Comparison of ENCODE assay signal across 8 mouse cellular contexts in genomic region chr1:86582451-86583096, GRCm38 (mm10). TPM values are rescaled to one million over a fixed set of nuclear protein-coding genes. Genes with fewer than 3 reads are reported as not detected.
DNase-seq lines count a peak whose midpoint lies in the region; ATAC-seq lines count a peak whose summit lies in the region.

TSS of gene Pde6d (minus strand) at chr1:86582629.
TSS of gene Cops7b (plus strand) at chr1:86582904.

- peak within 1 kb of the TSS; percentile 89 for H3K4me3 ChIP-seq in forebrain, embryonic 14.5 days (ENCODE audit: low read depth, low read length)
- H3K4me3 ChIP-seq in neural tube, embryonic 15.5 days (replicated peaks), result peak within 1 kb of the TSS; percentile 72

- H3K27ac ChIP-seq in forebrain, embryonic 14.5 days (ENCODE audit: low read depth, low read length), result peak within 1 kb of the TSS; percentile 65
- peak within 1 kb of the TSS; percentile 82 for H3K27ac ChIP-seq in neural tube, embryonic 15.5 days (replicated peaks)

- H3K36me3 ChIP-seq in forebrain, embryonic 14.5 days (ENCODE audit: control insufficient read depth, insufficient read depth, low read length), result no peaks in the 10 kb centered on the region
- no peaks in the 10 kb centered on the region for H3K36me3 ChIP-seq in neural tube, embryonic 15.5 days

- WGBS in forebrain, embryonic 14.5 days, result under 1% methylated on average over 26 of the region's 26 CpGs
- 0% methylated on average over 26 of the region's 26 CpGs for WGBS in neural tube, embryonic 15.5 days

- peak; percentile 98 for DNase-seq in ES-CJ7 (ENCODE audit: low read depth, low spot score)
- peak; percentile 95 for DNase-seq in cerebellum, adult 11 months
- DNase-seq in forebrain, embryonic 14.5 days (ENCODE audit: low spot score), result peak; percentile 98
- DNase-seq in heart, postnatal 14 days, result peak; percentile 96
- peak; percentile 97 for DNase-seq in layer of hippocampus, adult 11-12 months (ENCODE audit: low spot score)
- DNase-seq in lung, adult 18-20 months, result peak; percentile 97 to 98
- DNase-seq in testis, postnatal 14 days (ENCODE audit: low spot score), result peak; percentile 97

- no peaks in the 10 kb centered on the region for H3K9me3 ChIP-seq in forebrain, embryonic 14.5 days (replicated peaks; ENCODE audit: control insufficient read depth, low read length)
- H3K9me3 ChIP-seq in neural tube, embryonic 15.5 days (replicated peaks), result no peaks in the 10 kb centered on the region

- H3K9ac ChIP-seq in forebrain, embryonic 14.5 days (ENCODE audit: low read length), result peak within 1 kb of the TSS; percentile 89
- peak within 1 kb of the TSS; percentile 86 for H3K9ac ChIP-seq in neural tube, embryonic 15.5 days (replicated peaks)

- H3K4me2 ChIP-seq in forebrain, embryonic 14.5 days (ENCODE audit: low read length), result peak within 1 kb of the TSS; percentile 76
- H3K4me2 ChIP-seq in neural tube, embryonic 15.5 days, result peak within 1 kb of the TSS; percentile 80

- peak; percentile 97 for ATAC-seq in forebrain, embryonic 14.5 days
- ATAC-seq in neural tube, embryonic 15.5 days (ENCODE audit: low FRiP score), result peak; percentile 97

- intact Hi-C loops in heart, postnatal 14 days (cut with DNase I), result no loop called here

- H3K4me1 ChIP-seq in forebrain, embryonic 14.5 days (ENCODE audit: control insufficient read depth, insufficient read depth, low read length), result peaks cover 6% of the 10 kb centered on the region; the same call in 1 of the 2 replicates
- H3K4me1 ChIP-seq in neural tube, embryonic 15.5 days, result peaks cover 23% of the 10 kb centered on the region

- H3K27me3 ChIP-seq in forebrain, embryonic 14.5 days (replicated peaks; ENCODE audit: control insufficient read depth, insufficient read depth, low read length), result no peaks in the 10 kb centered on the region
- no peaks in the 10 kb centered on the region for H3K27me3 ChIP-seq in neural tube, embryonic 15.5 days (replicated peaks)

RNA-seq across cellular contexts. Expression of gene Pde6d, which starts in this region (rescaled TPM):
- polyA plus RNA-seq in forebrain, embryonic 14.5 days (2014; fragmentation: Nextera tagmentation; extraction: Ambion mirVana), result 78.1 and 86.3 TPM in 2 replicates
- 10 to 100 TPM; 40.3 to 44.5 TPM for total RNA-seq in heart, postnatal 14 days (2021)
- 103 and 128 TPM in 2 replicates for polyA plus RNA-seq in neural tube, embryonic 15.5 days (2015; fragmentation: Nextera tagmentation; extraction: Ambion mirVana)

RNA-seq across cellular contexts. Expression of gene Cops7b, which starts in this region (rescaled TPM):
- polyA plus RNA-seq in forebrain, embryonic 14.5 days (2014; fragmentation: Nextera tagmentation; extraction: Ambion mirVana), result 61.7 and 65.4 TPM in 2 replicates
- 10 to 100 TPM; 10.8 to 11.5 TPM for total RNA-seq in heart, postnatal 14 days (2021)
- polyA plus RNA-seq in neural tube, embryonic 15.5 days (2015; fragmentation: Nextera tagmentation; extraction: Ambion mirVana), result 53.7 and 59.4 TPM in 2 replicates

Comparison
In these comparisons a context has a peak if more than half of its experiments do, and no peak if none do; other contexts are left out.
1. Peak in every context shown above with its lines: DNase-seq, ATAC-seq, H3K4me3 ChIP-seq and H3K27ac ChIP-seq.